Mouse (Mus musculus) lung, postnatal 0 days (tissue): ENCODE data around the gene Wwp2.

ENCODE experiments used
- CTCF ChIP-seq: IDR thresholded peaks from 2 replicates; pipeline ENCODE4 v1.5.1; 2016; ENCODE audit warnings: antibody characterized with exemption, mild to moderate bottlenecking
- EP300 ChIP-seq: IDR thresholded peaks from 2 replicates; pipeline ENCODE4 v1.6.1; 2016; ENCODE audit warnings: antibody characterized with exemption, mild to moderate bottlenecking, control low read depth

DNA sequence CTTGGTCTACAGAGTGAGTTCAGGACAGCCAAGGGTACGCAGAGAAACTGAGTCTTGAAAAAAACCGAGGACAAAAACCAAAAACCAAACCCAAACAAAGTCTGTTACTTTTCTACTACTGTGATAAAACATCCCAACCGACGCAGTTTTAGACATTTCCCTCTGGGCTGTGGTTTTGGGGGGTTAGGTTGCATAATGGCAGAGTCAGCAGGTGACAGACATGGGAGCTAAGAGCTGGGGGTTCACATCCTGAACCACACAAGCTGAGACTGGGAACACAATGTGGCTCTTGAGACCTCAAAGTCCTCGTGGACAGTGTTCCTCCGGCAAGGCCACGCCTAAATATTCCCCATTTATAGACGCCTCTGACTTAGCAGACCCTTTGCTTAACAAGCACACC, 142.0 kb downstream of the Wwp2 start:
- no peak for TF ChIP-seq CTCF
- no peak for TF ChIP-seq EP300
